Mouse (Mus musculus): Measurements from ENCODE around the gene Ankrd35.
"Not testable (repeated sequence)": the region's sequence is repeated elsewhere in the genome, so short reads cannot be mapped to it uniquely, and the experiment has no call there.

Gene Ankrd35

GRCm38 (mm10) chr3:96671519-96671918 is 1.6 kb downstream of the Ankrd35 start:
- no peak for DNase-seq (ENCODE audit: low read depth, low spot score)

GRCm38 (mm10) chr3:96673514-96673913 is 3.6 kb downstream of the Ankrd35 start:
- no peak for DNase-seq (ENCODE audit: low read depth, low spot score)

DNA sequence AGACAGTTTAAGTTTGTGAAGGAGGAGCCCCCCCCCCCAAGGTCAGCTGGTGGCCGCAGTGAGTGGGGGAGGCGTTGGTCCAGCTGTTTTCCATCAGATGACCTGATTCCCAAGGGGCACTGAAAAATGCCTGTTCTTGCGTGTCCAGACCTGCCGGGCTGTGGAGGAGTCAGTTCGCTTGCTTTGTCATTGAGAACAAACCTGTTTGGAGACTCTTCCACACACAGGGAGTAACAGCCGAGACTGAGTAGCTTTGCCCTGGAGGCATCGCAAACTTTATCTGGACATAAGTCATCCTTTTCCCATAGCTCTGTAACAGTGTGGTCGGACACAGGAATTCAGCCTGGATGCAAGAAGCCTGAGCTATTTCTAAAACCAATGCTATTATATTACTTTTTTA is 4.5 kb downstream of the Ankrd35 start:
- no peak for DNase-seq (ENCODE audit: low read depth, low spot score)

GRCm38 (mm10) chr3:96675171-96675570 is 5.2 kb downstream of the Ankrd35 start:
- no peak for DNase-seq (ENCODE audit: low read depth, low spot score)

GRCm38 (mm10) chr3:96675690-96676089 is 5.8 kb downstream of the Ankrd35 start:
- DNase-seq (ENCODE audit: low read depth, low spot score) = no peak

GRCm38 (mm10) chr3:96678456-96678855 is 8.5 kb downstream of the Ankrd35 start:
- no peak for DNase-seq (ENCODE audit: low read depth, low spot score)

GRCm38 (mm10) chr3:96679159-96679674 is 9.3 kb downstream of the Ankrd35 start:
- no peak for DNase-seq (ENCODE audit: low read depth, low spot score)

DNA sequence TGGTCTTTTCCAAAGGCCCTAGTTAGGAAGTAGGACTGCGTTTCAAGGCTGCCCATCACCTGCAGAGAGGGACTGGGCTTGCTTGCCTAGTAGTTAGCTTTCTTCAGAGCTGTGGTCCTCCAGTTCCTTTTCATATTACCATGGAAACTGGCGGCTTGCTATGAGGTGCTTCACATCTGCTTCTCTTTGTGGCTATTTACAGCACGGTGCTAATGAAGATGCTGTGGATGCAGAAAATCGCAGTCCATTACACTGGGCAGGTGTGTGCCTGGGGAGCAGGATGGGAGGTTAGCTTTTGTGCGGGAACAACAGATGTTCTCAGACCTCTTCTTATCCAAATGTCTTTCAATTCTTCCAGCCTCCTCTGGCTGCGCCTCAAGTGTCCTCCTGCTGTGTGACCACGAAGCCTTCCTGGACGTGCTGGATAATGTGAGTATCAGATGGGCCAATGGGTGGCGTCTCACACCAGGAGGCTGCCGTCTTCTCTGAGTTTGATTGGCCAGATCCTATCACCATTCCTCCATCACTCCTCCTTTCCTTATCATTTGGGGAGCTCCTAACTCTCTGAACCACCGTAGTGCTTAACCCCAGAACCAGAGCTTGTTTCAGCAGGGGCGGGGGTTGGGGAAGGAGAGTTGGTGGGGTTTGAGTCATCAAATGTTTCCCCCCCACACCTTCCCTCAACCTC is 10.5 kb downstream of the Ankrd35 start:
- peak; percentile 41 for DNase-seq (ENCODE audit: low read depth, low spot score)

- peak; percentile 38 for DNase-seq (ENCODE audit: low read depth, low spot score)
These were observed 13.6 kb downstream of the Ankrd35 start for GRCm38 (mm10) chr3:96683496-96683895.

GRCm38 (mm10) chr3:96684151-96684821 is 14.4 kb downstream of the Ankrd35 start:
- no peak for DNase-seq (ENCODE audit: low read depth, low spot score)

GRCm38 (mm10) chr3:96684822-96685156 is 14.9 kb downstream of the Ankrd35 start:
- DNase-seq (ENCODE audit: low read depth, low spot score) = no peak

DNA sequence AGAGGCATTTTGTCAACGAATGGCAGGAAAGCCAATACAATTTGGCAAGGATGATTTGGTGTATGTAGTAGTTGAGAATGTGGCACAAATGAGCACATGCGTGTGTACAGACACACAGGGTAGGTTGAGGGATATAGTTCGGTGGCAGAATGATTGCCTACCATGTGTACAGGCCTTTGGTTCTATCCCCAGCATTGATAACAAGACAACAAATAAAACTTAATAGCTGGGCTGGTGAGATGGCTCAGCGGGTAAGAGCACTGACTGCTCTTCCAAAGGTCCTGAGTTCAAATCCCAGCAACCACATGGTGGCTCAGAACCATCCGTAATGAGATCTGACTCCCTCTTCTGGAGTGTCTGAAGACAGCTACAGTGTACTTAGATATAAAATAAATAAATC is 16.1 kb downstream of the Ankrd35 start:
- DNase-seq (ENCODE audit: low read depth, low spot score) = not testable (repeated sequence)

- DNase-seq (ENCODE audit: low read depth, low spot score) = peak; percentile 32
These were observed 18.9 kb downstream of the Ankrd35 start for GRCm38 (mm10) chr3:96688854-96689253.

DNA sequence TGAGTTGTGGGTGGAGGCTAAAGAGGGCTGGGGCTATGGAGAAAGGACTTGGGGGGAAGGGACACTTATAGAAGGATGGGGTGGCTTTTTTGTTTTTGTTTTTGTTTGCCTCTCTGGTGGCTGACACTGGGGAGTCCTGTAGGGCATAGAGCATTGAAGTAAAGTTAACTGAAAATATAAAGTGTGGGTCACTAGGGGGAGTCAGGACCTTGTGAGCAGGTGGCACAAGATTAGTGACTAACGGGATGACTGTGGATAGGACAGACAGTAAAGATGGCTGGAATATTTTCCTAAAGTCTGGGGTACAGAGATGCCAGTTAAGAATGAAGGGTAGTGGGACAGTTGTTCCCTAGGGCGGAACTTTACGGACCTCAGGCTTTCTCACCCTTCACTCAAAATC is 20.4 kb downstream of the Ankrd35 start:
- no peak for DNase-seq (ENCODE audit: low read depth, low spot score)

DNA sequence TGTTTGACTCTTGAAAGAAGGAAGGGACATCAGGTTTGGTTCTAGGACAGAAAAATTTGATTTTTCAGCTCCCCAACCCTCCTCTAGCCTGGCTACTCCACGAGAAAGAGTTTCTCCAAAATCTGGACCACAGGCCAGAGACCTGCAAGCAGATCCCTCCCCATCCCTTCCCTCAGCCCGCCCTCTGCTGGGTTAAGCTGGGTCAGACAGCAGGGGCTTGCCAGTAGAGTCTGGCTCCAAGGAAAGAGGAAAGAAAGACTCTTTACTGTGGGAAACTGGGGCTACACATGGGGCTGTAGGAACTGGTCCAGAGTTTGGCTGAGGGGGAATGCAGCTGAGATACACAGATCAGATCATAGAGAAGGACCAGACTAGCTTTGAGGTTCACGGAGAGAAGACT is 22.6 kb downstream of the Ankrd35 start:
- DNase-seq (ENCODE audit: low read depth, low spot score) = no peak

DNA sequence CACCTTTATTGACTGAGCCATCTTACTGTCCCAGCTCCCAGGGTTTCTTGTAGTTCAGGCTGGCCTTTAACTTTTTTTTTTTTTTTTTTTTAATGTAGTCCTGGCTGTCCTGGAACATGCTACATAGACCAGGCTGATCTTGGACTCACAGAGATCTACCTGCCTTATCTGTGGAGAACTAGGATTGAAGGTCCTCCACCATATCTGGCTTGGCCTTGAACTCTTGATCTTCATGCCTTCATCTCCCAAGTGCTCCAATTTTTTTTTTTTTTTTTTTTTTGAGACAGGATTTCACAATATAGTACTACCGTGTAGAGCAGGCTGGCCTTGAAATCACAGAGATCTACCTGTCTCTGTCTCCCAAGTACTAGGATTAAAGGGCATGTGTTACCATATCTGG is 23.6 kb downstream of the Ankrd35 start:
- no peak for DNase-seq (ENCODE audit: low read depth, low spot score)

DNA sequence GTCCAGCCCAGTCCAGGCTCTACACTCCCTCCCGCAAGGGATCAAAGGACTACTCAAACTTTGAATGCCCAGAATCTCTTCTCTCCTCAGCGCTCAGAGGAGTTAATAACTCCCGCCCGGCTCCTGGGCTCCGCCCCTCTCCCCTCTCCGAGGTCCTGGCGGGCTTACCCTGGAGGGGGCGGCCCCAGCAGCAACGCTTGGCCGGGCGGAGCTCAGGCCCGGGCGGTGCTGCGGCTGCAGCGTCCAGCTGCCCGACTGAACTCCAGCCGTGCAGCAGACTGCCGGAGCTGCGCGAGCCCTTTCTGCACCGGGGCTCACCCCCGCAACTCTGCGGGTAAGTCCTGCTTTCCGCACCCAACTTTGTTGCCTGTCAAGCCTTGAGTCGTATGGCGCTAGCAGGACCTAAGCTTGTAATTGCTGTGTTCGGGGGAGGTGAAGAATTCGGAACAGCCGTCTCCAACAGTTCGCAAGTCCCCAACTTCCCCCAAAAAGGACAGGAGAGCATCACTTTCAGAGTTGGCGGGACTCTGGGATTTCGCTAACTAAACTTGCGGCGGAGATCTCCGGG is 26.4 kb downstream of the Ankrd35 start, which contains the start of gene Pias3:
Gene Pias3, plus strand, starts transcription at position 187 of the 568 bp plus-strand sequence.
- peak; percentile 67 for DNase-seq (ENCODE audit: low read depth, low spot score)

GRCm38 (mm10) chr3:96696766-96697732 is 27.1 kb downstream of the Ankrd35 start:
- DNase-seq (ENCODE audit: low read depth, low spot score) = peak; percentile 93

GRCm38 (mm10) chr3:96698993-96699690 is 29.2 kb downstream of the Ankrd35 start:
- peak; percentile 80 for DNase-seq (ENCODE audit: low read depth, low spot score)

- peak; percentile 42 for DNase-seq (ENCODE audit: low read depth, low spot score)
These were observed 30.4 kb downstream of the Ankrd35 start for GRCm38 (mm10) chr3:96700376-96700775.

DNA sequence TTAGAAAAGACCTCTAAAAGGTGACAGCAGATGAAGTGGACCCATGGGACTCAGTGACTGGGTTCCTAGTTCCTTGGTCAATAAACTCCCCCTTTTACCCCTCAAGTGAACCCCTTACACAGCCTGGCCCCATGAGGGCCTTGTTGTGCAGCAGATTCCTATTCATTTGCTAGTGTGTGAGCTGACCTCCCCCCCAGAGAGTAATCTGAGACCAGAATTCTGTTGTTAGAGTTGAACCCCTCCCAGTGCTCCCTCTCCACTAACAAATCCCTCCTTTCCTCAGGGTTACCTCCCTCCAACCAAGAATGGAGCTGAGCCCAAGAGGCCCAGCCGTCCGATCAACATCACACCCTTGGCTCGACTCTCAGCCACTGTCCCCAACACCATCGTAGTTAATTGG is 31.1 kb downstream of the Ankrd35 start:
- DNase-seq (ENCODE audit: low read depth, low spot score) = no peak

Data from brain, adult 2 months (tissue).